Mouse (Mus musculus) liver, embryonic 11.5 days (tissue): Measurements from ENCODE around the gene Gtsf1. TPM values are rescaled to one million over a fixed set of nuclear protein-coding genes. Genes with fewer than 3 reads are reported as not detected.

Experiments used
- ATAC-seq: fragments of 200-750 bp; cut with Nextera tagmentation; replicated peaks from 2 replicates; pipeline ENCODE4 v1.8.0; 2017; ENCODE audit warnings: moderate number of reproducible peaks, mild to moderate bottlenecking, moderate TSS enrichment, moderate library complexity; ENCODE audit not compliant: low FRiP score
- DNase-seq: peaks from one replicate; pipeline ENCODE4 v3.0.0-alpha.2; 2017; ENCODE audit warnings: low spot score
- H3K27ac ChIP-seq: fragments of 300-500 bp; sonication (generic); 2 replicates; pipeline ENCODE4 v1.5.1; 2014; ENCODE audit warnings: mild to moderate bottlenecking, low read depth, low read length, control low read depth
- H3K27me3 ChIP-seq: fragments of 300-500 bp; sonication (generic); replicated peaks from 2 replicates; pipeline ENCODE4 v1.6.1; 2014; ENCODE audit warnings: low read length, mixed read lengths; ENCODE audit not compliant: control insufficient read depth, insufficient read depth
- H3K36me3 ChIP-seq: fragments of 300-500 bp; sonication (generic); 2 replicates; pipeline ENCODE4 v1.6.1; 2014; ENCODE audit warnings: mild to moderate bottlenecking, low read length, moderate library complexity, mixed read lengths; ENCODE audit not compliant: control insufficient read depth, insufficient read depth
- H3K4me1 ChIP-seq: fragments of 300-500 bp; sonication (generic); replicated peaks from 2 replicates; pipeline ENCODE4 v1.6.1; 2014; ENCODE audit warnings: low read length, mixed read lengths; ENCODE audit not compliant: control insufficient read depth, insufficient read depth
- H3K4me2 ChIP-seq: fragments of 300-500 bp; sonication (generic); 2 replicates; pipeline ENCODE4 v1.6.1; 2014; ENCODE audit warnings: mild to moderate bottlenecking, control low read depth, moderate library complexity
- H3K4me3 ChIP-seq: fragments of 300-500 bp; sonication (generic); 2 replicates; pipeline ENCODE4 v1.5.1; 2014; ENCODE audit warnings: low read depth, low read length, control low read depth
- H3K9ac ChIP-seq: fragments of 300-500 bp; sonication (generic); 2 replicates; pipeline ENCODE4 v1.6.1; 2014; ENCODE audit warnings: low read depth, low read length, control low read depth
- H3K9me3 ChIP-seq: fragments of 300-500 bp; sonication (generic); 2 replicates; pipeline ENCODE4 v1.6.1; 2016; ENCODE audit warnings: low read length, inconsistent platforms, mixed read lengths; ENCODE audit not compliant: control insufficient read depth
- whole genome bisulfite sequencing: fragments of 180-500 bp; shearing (Covaris S2); extraction: QIAGEN DNeasy Blood & Tissue Kit; methylation state at CpG from one replicate; pipeline ENCODE4 v1.1.7; 2014; 5-methylcytosine and 5-hydroxymethylcytosine counted together
- polyA plus RNA-seq: library from polyadenylated mRNA; unstranded; fragments of >200 nt; fragmentation: Nextera tagmentation; extraction: Ambion mirVana; gene quantifications from 2 replicates; pipeline ENCODE4 v1.2.1, GENCODE M21; 2014

The Gtsf1 gene
- polyA plus RNA-seq, 1 experiment from 2014 or later = not detected

DNA sequence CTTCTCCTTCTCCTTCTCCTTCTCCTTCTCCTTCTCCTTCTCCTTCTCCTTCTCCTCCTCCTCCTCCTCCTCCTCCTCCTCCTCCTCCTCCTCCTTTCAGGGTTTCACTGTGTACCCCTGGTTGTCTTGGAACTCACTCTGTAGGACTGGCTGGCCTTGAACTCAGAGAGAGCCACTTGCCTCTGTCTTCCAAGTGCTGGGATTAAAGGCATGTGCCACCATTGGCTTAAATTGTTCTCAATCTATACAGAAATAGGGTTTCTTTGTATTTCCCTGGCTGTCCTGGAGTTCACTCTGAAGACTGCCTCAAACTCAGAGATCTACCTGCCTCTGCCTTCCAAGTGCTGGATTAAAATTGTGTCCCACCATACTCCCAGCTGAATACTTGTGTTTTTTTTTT is 57.8 kb downstream of the Gtsf1 start:
- ATAC-seq (no peak), DNase-seq (no peak)
- Histone ChIP-seq H3K4me3 (no peak overlapping the region), H3K9ac (no peak overlapping the region), H3K4me1 (peaks cover 3% of the 10 kb centered on the region; the same call in 1 of the 2 replicates), H3K4me2 (no peak overlapping the region), H3K36me3 (no peaks in the 10 kb centered on the region), H3K27me3 (no peaks in the 10 kb centered on the region), H3K27ac (no peak overlapping the region), H3K9me3 (no peaks in the 10 kb centered on the region)

- H3K27ac ChIP-seq = no peak overlapping the region
Measured at GRCm38 (mm10) chr15:103371741-103372140, 58.5 kb downstream of the Gtsf1 start.

GRCm38 (mm10) chr15:103371208-103371607 is 59.1 kb downstream of the Gtsf1 start:
- no peak overlapping the region for H3K4me3 ChIP-seq
- no peak overlapping the region for H3K27ac ChIP-seq
- H3K4me2 ChIP-seq = no peak overlapping the region
- no peaks in the 10 kb centered on the region for H3K9me3 ChIP-seq
- H3K36me3 ChIP-seq = no peaks in the 10 kb centered on the region
- H3K9ac ChIP-seq = no peak overlapping the region
- DNase-seq (no peak), ATAC-seq (no peak)
- 28% methylated on average over 2 of the region's 2 CpGs for WGBS
- H3K27me3 ChIP-seq = no peaks in the 10 kb centered on the region
- peaks cover 10% of the 10 kb centered on the region for H3K4me1 ChIP-seq

More at GRCm38 (mm10) chr15:103371741-103372140, 58.5 kb downstream of the Gtsf1 start:
- H3K4me3 ChIP-seq = no peak overlapping the region
- H3K27me3 ChIP-seq = no peaks in the 10 kb centered on the region
- WGBS = 84% methylated on average over 1 of the region's 1 CpGs
- no peak overlapping the region for H3K9ac ChIP-seq
- H3K4me2 ChIP-seq = no peak overlapping the region
- DNase-seq (no peak), ATAC-seq (no peak)
- no peaks in the 10 kb centered on the region for H3K9me3 ChIP-seq
- no peaks in the 10 kb centered on the region for H3K36me3 ChIP-seq
- H3K4me1 ChIP-seq = peaks cover 10% of the 10 kb centered on the region

DNA sequence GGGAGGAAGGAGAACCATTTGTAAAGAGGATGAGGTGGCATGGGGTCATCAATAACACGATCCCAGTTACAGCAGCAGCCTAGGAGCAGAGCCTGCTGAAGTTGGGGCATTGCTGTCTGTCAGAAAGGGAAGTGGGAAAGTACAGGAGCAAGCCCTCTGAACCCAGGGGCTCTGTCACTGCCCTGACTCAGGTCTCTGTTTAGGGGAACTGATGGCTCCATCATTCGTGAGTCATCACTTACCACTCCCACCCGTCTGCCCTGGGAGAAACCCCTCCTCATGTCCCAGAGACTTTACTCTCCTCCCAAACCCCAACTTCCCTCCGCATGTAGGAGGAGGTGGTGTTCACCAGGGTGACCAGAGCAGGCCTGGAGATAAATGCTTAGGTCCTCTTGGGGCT is 59.8 kb downstream of the Gtsf1 start:
- Histone ChIP-seq H3K9me3 (no peaks in the 10 kb centered on the region), H3K4me2 (no peak overlapping the region), H3K36me3 (no peaks in the 10 kb centered on the region), H3K27me3 (no peaks in the 10 kb centered on the region), H3K4me3 (no peak overlapping the region), H3K4me1 (peaks cover 10% of the 10 kb centered on the region), H3K27ac (no peak overlapping the region), H3K9ac (no peak overlapping the region)
- no peak for DNase-seq
- no peak for ATAC-seq
- 12% methylated on average over 4 of the region's 4 CpGs for WGBS

GRCm38 (mm10) chr15:103369123-103369522 is 61.1 kb downstream of the Gtsf1 start:
- DNase-seq (no peak), ATAC-seq (no peak)
- Histone ChIP-seq H3K9ac (no peak overlapping the region), H3K4me2 (no peak overlapping the region), H3K36me3 (no peaks in the 10 kb centered on the region), H3K27ac (no peak overlapping the region), H3K4me1 (peaks cover 21% of the 10 kb centered on the region), H3K27me3 (no peaks in the 10 kb centered on the region), H3K4me3 (no peak overlapping the region), H3K9me3 (no peaks in the 10 kb centered on the region)
- WGBS = 70% methylated on average over 1 of the region's 1 CpGs

DNA sequence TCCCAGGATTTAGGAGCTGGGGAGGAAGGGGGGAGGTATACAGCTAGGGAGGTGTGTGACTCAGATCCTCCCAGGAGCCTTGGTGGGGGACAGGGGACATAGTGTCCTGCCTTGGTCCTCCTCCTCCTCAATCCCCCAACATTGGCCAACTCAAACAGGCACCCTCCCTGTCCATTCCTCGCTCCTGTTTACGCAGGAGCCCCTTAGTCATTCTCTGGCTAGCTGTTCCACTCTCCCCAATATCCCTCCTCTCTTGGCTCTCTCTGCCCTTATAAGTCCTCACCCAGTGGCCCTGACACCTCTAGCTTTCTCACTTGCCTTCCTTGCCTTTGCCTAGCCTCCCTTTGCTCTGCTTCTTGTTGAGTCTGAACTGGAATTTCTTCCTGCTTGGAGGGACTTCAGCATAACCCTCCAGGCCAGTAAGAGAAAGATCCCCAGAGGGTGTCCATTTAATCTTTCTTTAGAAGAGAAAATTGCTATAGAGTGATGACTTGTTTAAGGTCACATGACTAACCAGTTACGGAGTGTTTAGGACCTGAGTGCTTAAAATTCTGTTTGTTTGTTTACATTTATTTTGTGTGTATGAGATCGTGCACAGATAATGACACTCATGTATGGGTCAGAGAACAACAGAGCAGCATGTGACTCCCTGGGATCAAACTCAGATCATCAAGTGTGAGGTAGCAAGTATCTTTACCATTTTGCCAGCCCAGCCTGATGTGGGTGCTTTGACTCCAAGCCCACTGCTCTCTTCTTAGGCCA is 61.9 kb downstream of the Gtsf1 start:
- Histone ChIP-seq H3K4me2 (no peak overlapping the region), H3K4me3 (no peak overlapping the region), H3K36me3 (no peaks in the 10 kb centered on the region), H3K9ac (no peak overlapping the region), H3K27me3 (no peaks in the 10 kb centered on the region), H3K9me3 (no peaks in the 10 kb centered on the region), H3K27ac (no peak overlapping the region), H3K4me1 (peaks cover 28% of the 10 kb centered on the region)
- DNase-seq (no peak), ATAC-seq (no peak)
- WGBS = 76% methylated on average over 4 of the region's 4 CpGs

DNA sequence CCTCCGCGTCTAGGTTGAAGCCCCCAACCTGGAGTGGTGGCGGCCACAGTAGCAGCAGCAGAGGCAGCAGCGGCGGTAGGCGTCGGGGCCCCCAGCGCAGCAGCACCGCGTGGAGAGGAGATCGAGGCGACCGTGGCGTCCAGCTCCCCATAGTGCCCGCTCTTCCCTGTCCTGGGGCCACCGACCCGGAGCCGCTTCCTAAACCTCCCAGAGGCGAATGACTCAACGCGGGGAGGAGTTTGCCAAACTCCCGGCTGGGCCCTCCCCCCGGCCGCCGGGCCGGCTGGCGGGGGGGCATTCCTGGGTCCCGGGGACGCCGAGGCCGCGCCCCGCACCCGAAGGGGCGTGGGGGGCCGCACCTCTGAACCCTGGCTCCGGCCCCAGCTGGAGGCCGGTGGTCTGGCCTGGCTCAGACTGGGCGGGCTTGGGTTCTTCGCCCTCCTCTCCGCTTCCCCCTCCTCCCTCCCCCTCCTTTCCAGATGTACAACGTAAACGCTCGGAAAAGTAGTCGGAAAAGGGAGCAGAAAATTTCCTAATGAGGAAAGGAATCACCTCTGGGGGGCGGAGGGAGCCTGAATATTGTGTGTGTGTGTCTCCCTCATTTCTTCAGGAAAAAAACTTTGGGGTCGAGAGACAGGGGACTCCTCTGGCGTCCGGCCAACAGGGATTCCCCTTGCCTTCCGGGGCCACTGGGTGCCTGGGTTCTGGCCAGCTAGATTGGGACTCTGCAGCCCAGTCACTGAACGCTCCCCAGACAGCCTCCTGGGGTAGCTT is 63.7 kb downstream of the Gtsf1 start, which contains the start of gene Itga5:
TSS of gene Itga5 (minus strand) at position 388 of the 774 bp plus-strand sequence.
- peaks cover 39% of the 10 kb centered on the region for H3K4me1 ChIP-seq
- DNase-seq = peak; percentile 76
- peak; percentile 52 for ATAC-seq

GRCm38 (mm10) chr15:103365471-103366375 is 64.5 kb downstream of the Gtsf1 start:
- Histone ChIP-seq H3K4me1 (peaks cover 44% of the 10 kb centered on the region), H3K4me2 (peak overlapping the region; percentile 92), H3K27ac (peak overlapping the region; percentile 87), H3K9me3 (no peaks in the 10 kb centered on the region), H3K27me3 (no peaks in the 10 kb centered on the region), H3K4me3 (peak overlapping the region; percentile 92), H3K36me3 (no peaks in the 10 kb centered on the region), H3K9ac (peak overlapping the region; percentile 96)
- DNase-seq (peak; percentile 71), ATAC-seq (peak; percentile 50)
- under 1% methylated on average over 51 of the region's 51 CpGs for WGBS

More for the DNA sequence above, 63.7 kb downstream of the Gtsf1 start, which contains the start of gene Itga5:
- Histone ChIP-seq H3K27me3 (no peaks in the 10 kb centered on the region), H3K36me3 (no peaks in the 10 kb centered on the region), H3K4me3 (peak within 1 kb of the TSS; percentile 92), H3K9ac (peak within 1 kb of the TSS; percentile 96), H3K27ac (peak within 1 kb of the TSS; percentile 87), H3K4me2 (peak within 1 kb of the TSS; percentile 92), H3K9me3 (no peaks in the 10 kb centered on the region)
- WGBS = under 1% methylated on average over 51 of the region's 51 CpGs
